Mouse (Mus musculus) heart, embryonic 14.5 days (tissue): ENCODE results near the gene Robo2. TPM values are rescaled to one million over a fixed set of nuclear protein-coding genes. Genes with fewer than 3 reads are reported as not detected.

ENCODE experiments used
- ATAC-seq: fragments of 200-750 bp; cut with Nextera tagmentation; 2 replicates; pipeline ENCODE4 v1.8.0; 2017; ENCODE audit warnings: low read depth, moderate TSS enrichment; ENCODE audit not compliant: insufficient number of reproducible peaks, insufficient read depth, low FRiP score
- H3K27ac ChIP-seq, 2 experiments: fragments of 200-500 bp in 1 of 2; fragments of 300-500 bp in 1 of 2; sonication (generic) in 1 of 2; replicated peaks in 1 of 2; 2 replicates each; pipeline ENCODE4 v1.5.1; 2012 to 2014; ENCODE audit warnings: low read depth in 2 of 2, low read length in 2 of 2, control low read depth in 1 of 2, mild to moderate bottlenecking in 1 of 2, mixed read lengths in 1 of 2; ENCODE audit not compliant: control insufficient read depth in 1 of 2, insufficient read depth in 1 of 2
- H3K27me3 ChIP-seq: fragments of 300-500 bp; sonication (generic); 2 replicates; pipeline ENCODE4 v1.6.1; 2014; ENCODE audit warnings: mild to moderate bottlenecking, low read length, control low read depth; ENCODE audit not compliant: control insufficient read depth, insufficient read depth
- H3K36me3 ChIP-seq: fragments of 300-500 bp; sonication (generic); 2 replicates; pipeline ENCODE4 v1.6.1; 2014; ENCODE audit warnings: mild to moderate bottlenecking, control low read depth, low read length, mixed read lengths; ENCODE audit not compliant: control insufficient read depth, insufficient read depth
- H3K4me1 ChIP-seq, 2 experiments: fragments of 200-500 bp in 1 of 2; fragments of 300-500 bp in 1 of 2; sonication (generic) in 1 of 2; 2 replicates each; pipeline ENCODE4 v1.6.1; 2012 to 2014; ENCODE audit warnings: low read length in 2 of 2, control low read depth in 1 of 2, mixed read lengths in 1 of 2; ENCODE audit not compliant: control insufficient read depth in 2 of 2, insufficient read depth in 2 of 2
- H3K4me2 ChIP-seq: fragments of 300-500 bp; sonication (generic); 2 replicates; pipeline ENCODE4 v1.6.1; 2014; ENCODE audit warnings: mild to moderate bottlenecking, low read length
- H3K4me3 ChIP-seq, 2 experiments: fragments of 200-500 bp in 1 of 2; fragments of 300-500 bp in 1 of 2; sonication (generic) in 1 of 2; 2 replicates each; pipeline ENCODE4 v1.5.1; 2012 to 2014; ENCODE audit warnings: low read length in 2 of 2, mild to moderate bottlenecking in 2 of 2, control low read depth in 1 of 2, low read depth in 1 of 2, moderate library complexity in 1 of 2; ENCODE audit not compliant: control insufficient read depth in 1 of 2, insufficient read depth in 1 of 2
- H3K9ac ChIP-seq: fragments of 300-500 bp; sonication (generic); 2 replicates; pipeline ENCODE4 v1.6.1; 2014; ENCODE audit warnings: mild to moderate bottlenecking, low read length
- H3K9me3 ChIP-seq: fragments of 300-500 bp; sonication (generic); 2 replicates; pipeline ENCODE4 v1.6.1; 2016; ENCODE audit warnings: low read length, control low read depth; ENCODE audit not compliant: control insufficient read depth
- WGBS: fragments of 180-500 bp; shearing (Covaris S2); extraction: QIAGEN DNeasy Blood & Tissue Kit; methylation state at CpG from one replicate; pipeline ENCODE4 v1.1.7; 2014; 5-methylcytosine and 5-hydroxymethylcytosine counted together
- polyA plus RNA-seq: library from polyadenylated mRNA; unstranded; fragments of >200 nt; fragmentation: Nextera tagmentation; extraction: Ambion mirVana; gene quantifications from 2 replicates; pipeline ENCODE4 v1.2.1, GENCODE M21; 2014

Robo2 gene
- polyA plus RNA-seq, 1 experiment from 2014 or later = 8.1 TPM

DNA sequence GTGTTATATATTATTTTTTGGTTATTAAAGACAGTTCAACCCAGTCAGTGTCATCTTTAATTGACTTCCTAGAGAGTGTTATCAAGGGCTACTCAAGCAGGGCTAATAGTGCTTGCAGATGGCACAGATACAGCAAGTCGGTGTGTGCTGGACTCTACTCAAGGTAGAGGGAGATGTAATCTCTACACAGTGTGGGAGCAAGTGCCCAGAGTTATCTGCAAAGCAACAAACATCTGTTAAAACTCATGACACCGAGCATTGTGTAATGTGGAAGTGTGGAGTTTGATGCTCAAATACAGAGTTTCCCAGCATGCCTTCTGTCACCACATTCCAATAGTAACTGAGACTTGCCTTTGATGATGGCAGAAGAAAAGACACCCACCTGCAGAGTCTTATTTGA, 345.7 kb downstream of the Robo2 start:
- Histone ChIP-seq H3K27ac (no peak overlapping the region), H3K9me3 (no peaks in the 10 kb centered on the region), H3K9ac (no peak overlapping the region), H3K27me3 (no peaks in the 10 kb centered on the region), H3K4me1 (no peaks in the 10 kb centered on the region), H3K4me3 (no peak overlapping the region), H3K36me3 (no peaks in the 10 kb centered on the region), H3K4me2 (no peak overlapping the region)
- ATAC-seq = no peak
- WGBS = 70% methylated on average over 2 of the region's 2 CpGs

DNA sequence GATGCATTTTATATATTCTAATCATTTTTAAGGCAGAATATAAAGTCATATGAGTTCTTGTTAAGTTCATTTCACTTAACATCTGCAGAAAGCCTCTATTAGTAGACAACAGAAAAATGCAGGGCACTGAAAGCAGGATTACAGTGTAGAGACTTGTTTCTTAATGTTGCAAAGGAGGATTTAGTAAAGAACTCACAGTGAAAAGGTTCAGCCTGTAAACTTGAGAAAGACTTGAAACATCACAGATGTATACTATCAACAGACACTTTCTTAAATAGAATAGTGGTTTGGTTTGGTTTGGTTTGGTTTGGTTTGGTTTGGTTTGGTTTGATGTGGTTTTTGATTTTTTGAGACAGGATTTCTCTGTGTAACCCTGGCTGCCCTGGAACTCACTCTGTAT, 349.7 kb downstream of the Robo2 start:
- H3K36me3 ChIP-seq = no peaks in the 10 kb centered on the region
- no peak overlapping the region for H3K27ac ChIP-seq
- no peak for ATAC-seq
- H3K9me3 ChIP-seq = no peaks in the 10 kb centered on the region
- no peak overlapping the region for H3K4me3 ChIP-seq
- H3K27me3 ChIP-seq = no peaks in the 10 kb centered on the region
- no peak overlapping the region for H3K9ac ChIP-seq
- peaks cover 0 to 6% of the 10 kb centered on the region in 2 experiments; a peak in 1 of 4 replicates for H3K4me1 ChIP-seq
- no peak overlapping the region for H3K4me2 ChIP-seq

DNA sequence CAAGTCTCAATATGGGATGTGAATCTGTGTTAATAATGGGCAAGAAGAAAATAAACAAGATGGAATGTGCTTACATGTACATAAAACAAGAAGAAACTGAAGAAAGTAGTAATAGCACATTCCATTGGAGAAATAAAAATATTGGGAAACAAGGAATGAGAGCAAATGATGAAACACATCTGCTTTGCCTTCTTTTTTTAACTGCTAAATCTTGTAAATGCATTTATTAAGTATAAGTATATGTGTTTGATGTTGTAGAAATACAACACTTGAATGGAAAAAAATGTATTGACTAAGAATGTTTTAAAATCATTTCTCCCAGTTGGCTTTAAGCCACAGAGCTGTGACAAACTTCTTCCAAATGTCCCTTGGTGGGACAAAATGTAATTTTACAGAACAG, 350.1 kb downstream of the Robo2 start:
- Histone ChIP-seq H3K4me2 (no peak overlapping the region), H3K4me3 (no peak overlapping the region), H3K4me1 (peaks cover 0 to 6% of the 10 kb centered on the region in 2 experiments; a peak in 1 of 4 replicates), H3K27me3 (no peaks in the 10 kb centered on the region), H3K36me3 (no peaks in the 10 kb centered on the region), H3K27ac (no peak overlapping the region), H3K9me3 (no peaks in the 10 kb centered on the region), H3K9ac (no peak overlapping the region)
- ATAC-seq = no peak

DNA sequence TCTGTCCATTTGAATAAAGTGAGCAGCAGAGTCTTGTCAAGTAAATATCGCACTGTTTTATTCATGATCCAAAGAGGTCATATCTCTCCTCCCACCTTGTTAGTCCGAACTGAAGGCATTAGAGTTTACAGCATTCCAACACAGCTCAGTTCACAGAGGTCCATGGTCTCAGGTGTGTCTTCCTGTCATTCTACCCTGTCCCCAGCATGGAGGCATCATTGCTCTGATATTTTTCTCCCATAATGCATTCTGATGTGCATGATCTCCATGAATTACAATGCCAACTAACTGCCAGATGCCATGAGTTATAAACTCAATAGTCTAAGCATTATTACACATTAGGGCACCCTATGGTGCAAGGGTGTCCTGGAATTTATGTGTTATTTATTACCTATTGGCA, 354.7 kb downstream of the Robo2 start:
- Histone ChIP-seq H3K9ac (no peak overlapping the region), H3K4me3 (no peak overlapping the region), H3K9me3 (no peaks in the 10 kb centered on the region), H3K27ac (no peak overlapping the region), H3K36me3 (no peaks in the 10 kb centered on the region), H3K4me2 (no peak overlapping the region), H3K27me3 (no peaks in the 10 kb centered on the region), H3K4me1 (peaks cover 0 to 6% of the 10 kb centered on the region in 2 experiments; a peak in 1 of 4 replicates)
- WGBS = 77% methylated on average over 2 of the region's 2 CpGs
- ATAC-seq = no peak

DNA sequence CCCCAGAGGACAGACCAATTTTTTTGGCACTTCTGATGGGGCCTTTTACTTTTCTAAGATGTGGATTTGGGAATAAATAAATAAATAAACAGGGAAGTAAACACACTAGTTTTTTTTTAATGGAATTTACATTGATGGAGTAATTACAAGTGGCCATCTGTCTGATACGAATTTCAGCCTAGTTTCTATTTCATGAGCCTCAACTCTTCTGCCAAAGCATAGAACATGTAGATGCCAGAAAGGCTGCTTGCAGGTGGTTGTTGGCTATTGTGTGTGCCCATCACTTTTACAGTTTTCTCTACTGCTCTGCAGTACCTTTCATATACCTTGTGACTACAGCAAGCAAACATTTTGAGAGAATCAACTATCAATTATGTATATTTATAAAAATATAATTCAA, 355.4 kb downstream of the Robo2 start:
- ATAC-seq = no peak
- H3K4me1 ChIP-seq = peaks cover 0 to 6% of the 10 kb centered on the region in 2 experiments; a peak in 1 of 4 replicates
- H3K4me2 ChIP-seq = no peak overlapping the region
- H3K27me3 ChIP-seq = no peaks in the 10 kb centered on the region
- no peaks in the 10 kb centered on the region for H3K9me3 ChIP-seq
- H3K27ac ChIP-seq = no peak overlapping the region
- no peaks in the 10 kb centered on the region for H3K36me3 ChIP-seq
- WGBS = 69% methylated on average over 1 of the region's 1 CpGs
- H3K4me3 ChIP-seq = no peak overlapping the region
- no peak overlapping the region for H3K9ac ChIP-seq

DNA sequence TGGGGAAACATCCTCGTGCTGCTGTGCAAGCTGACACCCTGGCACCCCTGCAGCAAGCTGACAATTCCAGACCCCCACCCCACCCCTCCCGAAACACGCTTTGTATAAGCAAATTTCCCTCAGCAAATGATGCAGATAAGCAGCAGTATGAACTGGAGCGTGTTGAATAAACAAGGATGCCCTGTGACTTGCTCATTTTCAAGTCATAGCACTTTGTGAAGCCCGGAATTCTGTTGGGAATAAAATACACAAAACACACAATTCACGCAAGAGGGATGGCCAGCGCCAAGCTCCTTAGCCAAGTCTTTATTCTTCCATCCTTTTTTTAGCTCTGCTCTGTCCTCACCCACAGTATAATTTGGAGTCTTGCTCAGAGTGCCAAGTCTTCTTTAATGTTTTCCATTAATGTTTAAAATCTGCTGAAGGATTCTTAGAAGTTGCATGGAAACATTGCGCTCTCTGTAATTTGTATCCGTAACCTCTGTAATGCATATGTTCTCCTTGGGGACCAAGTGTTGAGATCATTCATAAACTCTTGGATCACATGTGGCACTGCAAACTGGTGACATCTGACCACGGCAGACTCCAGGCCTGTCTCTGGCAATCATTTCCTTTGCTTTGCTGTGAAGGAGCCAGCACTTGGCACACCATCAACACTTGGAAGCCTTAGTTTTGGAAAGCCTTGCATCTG, 356.4 kb downstream of the Robo2 start:
- 75% methylated on average over 10 of the region's 10 CpGs for WGBS

DNA sequence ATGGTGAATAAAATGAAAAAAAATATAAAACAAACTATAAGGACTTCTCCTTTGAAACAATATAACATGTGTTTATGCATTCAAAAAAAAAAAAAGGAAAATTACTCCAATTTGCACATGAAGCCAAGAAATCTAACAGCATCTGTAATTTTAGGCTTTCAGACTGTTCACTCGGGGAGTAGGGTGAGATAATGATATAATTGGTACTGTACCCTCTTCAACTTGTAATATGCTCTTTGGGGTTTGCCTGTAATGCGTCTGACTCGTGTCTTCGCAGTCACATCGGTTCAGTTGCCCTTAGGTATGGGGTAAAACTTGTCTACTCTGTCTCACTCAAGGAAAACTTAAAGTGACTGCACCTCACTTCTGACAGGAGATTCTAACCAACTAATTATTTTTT, 362.2 kb downstream of the Robo2 start:
- WGBS = 78% methylated on average over 5 of the region's 5 CpGs
- H3K27me3 ChIP-seq = no peaks in the 10 kb centered on the region
- no peak overlapping the region for H3K9ac ChIP-seq
- H3K4me2 ChIP-seq = no peak overlapping the region
- H3K27ac ChIP-seq = no peak overlapping the region
- no peak for ATAC-seq
- no peaks in the 10 kb centered on the region for H3K9me3 ChIP-seq
- H3K4me3 ChIP-seq = no peak overlapping the region
- H3K36me3 ChIP-seq = no peaks in the 10 kb centered on the region
- H3K4me1 ChIP-seq = no peaks in the 10 kb centered on the region

More for the DNA sequence above, 356.4 kb downstream of the Robo2 start:
- H3K9me3 ChIP-seq = no peaks in the 10 kb centered on the region
- peaks cover 0 to 6% of the 10 kb centered on the region in 2 experiments; a peak in 1 of 4 replicates for H3K4me1 ChIP-seq
- no peak for ATAC-seq
- no peak overlapping the region for H3K27ac ChIP-seq
- H3K27me3 ChIP-seq = no peaks in the 10 kb centered on the region
- H3K4me3 ChIP-seq = no peak overlapping the region
- no peak overlapping the region for H3K4me2 ChIP-seq
- no peaks in the 10 kb centered on the region for H3K36me3 ChIP-seq
- H3K9ac ChIP-seq = no peak overlapping the region

DNA sequence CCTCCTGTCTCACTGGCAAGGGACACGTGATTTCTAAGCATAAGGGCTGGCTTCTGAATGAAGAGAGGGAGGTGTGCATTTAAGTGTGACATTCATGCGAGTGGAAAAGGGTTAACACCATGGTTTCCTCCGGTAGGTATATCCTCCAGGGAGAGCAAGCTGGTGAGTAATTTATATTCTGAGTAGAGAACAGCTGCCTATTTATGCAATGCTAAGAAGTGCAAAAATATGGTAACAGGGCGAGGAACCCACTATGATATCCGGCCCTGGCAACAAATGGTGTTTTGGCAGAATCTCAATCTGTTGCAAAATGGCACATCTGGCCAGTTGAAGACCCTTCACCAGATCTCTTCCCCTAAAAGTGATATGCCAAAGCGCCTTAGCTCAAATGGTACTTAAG, 362.6 kb downstream of the Robo2 start:
- Histone ChIP-seq H3K27ac (no peak overlapping the region), H3K4me1 (no peaks in the 10 kb centered on the region), H3K9ac (no peak overlapping the region), H3K9me3 (no peaks in the 10 kb centered on the region), H3K27me3 (no peaks in the 10 kb centered on the region), H3K4me3 (no peak overlapping the region), H3K36me3 (no peaks in the 10 kb centered on the region), H3K4me2 (no peak overlapping the region)
- 72% methylated on average over 6 of the region's 6 CpGs for WGBS
- ATAC-seq = no peak
